Mouse (Mus musculus) heart, embryonic 13.5 days (tissue): Measurements from ENCODE around the gene Kcnd3. TPM values are rescaled to one million over a fixed set of nuclear protein-coding genes. Genes with fewer than 3 reads are reported as not detected.

ENCODE experiments used
- ATAC-seq: fragments of 200-750 bp; cut with Nextera tagmentation; 2 replicates; pipeline ENCODE4 v1.8.0; 2017; ENCODE audit warnings: moderate TSS enrichment; ENCODE audit not compliant: insufficient number of reproducible peaks, low FRiP score, low TSS enrichment; ENCODE audit errors: extremely low read depth
- H3K27ac ChIP-seq: fragments of 300-500 bp; sonication (generic); replicated peaks from 2 replicates; pipeline ENCODE4 v1.5.1; 2015; ENCODE audit warnings: moderate library complexity, mild to moderate bottlenecking, inconsistent platforms
- H3K27me3 ChIP-seq: fragments of 300-500 bp; sonication (generic); replicated peaks from 2 replicates; pipeline ENCODE4 v1.6.1; 2015; ENCODE audit warnings: mild to moderate bottlenecking, inconsistent platforms
- H3K36me3 ChIP-seq: fragments of 300-500 bp; sonication (generic); 2 replicates; pipeline ENCODE4 v1.6.1; 2015; ENCODE audit warnings: mild to moderate bottlenecking, inconsistent platforms
- H3K4me1 ChIP-seq: fragments of 300-500 bp; sonication (generic); 2 replicates; pipeline ENCODE4 v1.6.1; 2015; ENCODE audit warnings: inconsistent platforms
- H3K4me2 ChIP-seq: fragments of 300-500 bp; sonication (generic); 2 replicates; pipeline ENCODE4 v1.6.1; 2015; ENCODE audit warnings: inconsistent platforms, mild to moderate bottlenecking, moderate library complexity
- H3K4me3 ChIP-seq: fragments of 300-500 bp; sonication (generic); 2 replicates; pipeline ENCODE4 v1.5.1; 2015; ENCODE audit warnings: moderate library complexity, mild to moderate bottlenecking, inconsistent platforms
- H3K9ac ChIP-seq: fragments of 300-500 bp; sonication (generic); 2 replicates; pipeline ENCODE4 v1.6.1; 2015; ENCODE audit warnings: inconsistent platforms, mild to moderate bottlenecking, moderate library complexity
- H3K9me3 ChIP-seq: fragments of 300-500 bp; sonication (generic); 2 replicates; pipeline ENCODE4 v1.6.1; 2016; ENCODE audit warnings: inconsistent platforms
- WGBS: fragments of 180-500 bp; shearing (Covaris S2); methylation state at CpG from one replicate; pipeline ENCODE4 v1.1.7; 2015; ENCODE audit warnings: mixed read lengths; 5-methylcytosine and 5-hydroxymethylcytosine counted together
- polyA plus RNA-seq: library from polyadenylated mRNA; unstranded; fragments of >200 nt; fragmentation: Nextera tagmentation; extraction: Ambion mirVana; gene quantifications from 2 replicates; pipeline ENCODE4 v1.2.1, GENCODE M21; 2015

The Kcnd3 gene
- 0.67 and 0.74 TPM in 2 replicates for polyA plus RNA-seq

DNA sequence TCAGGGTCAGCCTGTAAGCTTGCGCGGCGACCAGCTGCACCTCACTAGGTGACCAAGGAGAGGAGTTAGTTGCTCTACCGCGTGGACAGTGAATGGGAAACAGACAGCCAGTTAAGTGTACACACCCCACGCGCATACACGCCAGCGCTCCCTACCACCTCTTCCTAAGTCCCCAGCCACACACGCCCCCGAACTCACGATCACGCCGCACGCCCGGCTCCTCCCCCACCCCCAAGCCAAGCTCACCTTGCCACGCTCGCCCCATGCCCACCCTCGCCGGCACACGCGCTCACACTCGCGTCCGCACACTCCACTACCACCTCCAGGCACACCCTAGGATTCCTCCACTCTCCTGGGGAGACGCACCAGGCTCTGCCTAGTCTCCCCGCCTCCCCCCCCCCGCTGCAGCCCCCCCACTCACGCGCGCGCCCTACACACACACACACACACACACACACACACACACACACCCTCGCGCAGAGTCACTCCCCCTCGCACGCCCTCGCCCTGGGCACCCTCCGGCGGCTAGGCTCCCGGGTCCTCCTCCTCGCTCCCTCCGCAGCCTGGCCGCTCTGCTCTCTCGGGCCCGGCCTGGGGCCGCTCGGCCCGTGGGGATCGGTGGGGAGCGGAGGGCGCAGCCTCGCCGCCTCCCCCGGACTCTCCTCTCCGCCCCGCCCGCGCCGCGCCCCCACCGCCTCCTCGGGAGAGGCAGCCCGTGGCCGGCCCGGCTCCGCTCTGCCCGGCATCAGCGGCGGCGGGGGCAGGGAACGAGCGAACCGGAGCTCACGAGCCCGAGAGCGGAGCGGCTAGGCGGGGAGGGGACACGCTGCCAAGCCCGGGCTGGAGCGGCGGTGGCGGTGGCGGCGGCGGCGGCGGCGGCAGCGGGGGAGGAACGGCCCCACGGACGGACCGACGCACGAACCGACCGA lies at the start of gene Kcnd3:
Gene Kcnd3 (plus strand): TSS at position 704 of the 929 bp plus-strand sequence.
- H3K36me3 ChIP-seq, result no peaks in the 10 kb centered on the region
- peaks cover 27% of the 10 kb centered on the region for H3K4me1 ChIP-seq
- peak within 1 kb of the TSS; percentile 100 for H3K4me2 ChIP-seq
- peak within 1 kb of the TSS; percentile 82 for H3K9ac ChIP-seq
- no peak; the same call in 1 of the 2 replicates for ATAC-seq
- WGBS, result under 1% methylated on average over 51 of the region's 98 CpGs
- H3K4me3 ChIP-seq, result peak within 1 kb of the TSS; percentile 72
- peaks cover 87% of the 10 kb centered on the region for H3K27me3 ChIP-seq
- H3K27ac ChIP-seq, result no peak within 1 kb of the TSS
- H3K9me3 ChIP-seq, result no peaks in the 10 kb centered on the region

DNA sequence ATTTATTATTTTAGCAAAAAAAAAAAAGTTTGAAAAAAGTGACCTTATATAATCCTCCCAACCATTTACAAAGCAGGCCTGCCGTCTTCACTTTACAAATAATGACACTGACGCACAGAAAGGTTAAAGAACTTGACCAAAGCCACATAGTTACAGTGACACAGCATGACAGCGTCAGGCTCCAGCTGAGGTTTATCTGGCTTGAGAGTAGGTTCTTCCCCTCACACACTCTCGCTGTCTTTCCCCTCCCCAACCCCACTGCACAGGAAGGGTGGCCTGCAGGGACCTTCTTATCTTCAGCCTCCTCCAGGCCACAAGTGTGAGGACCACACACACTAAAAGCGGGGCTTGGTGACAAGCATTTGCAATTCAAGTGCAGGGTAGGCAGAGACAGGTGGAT lies 49.5 kb upstream of the Kcnd3 start:
- H3K27me3 ChIP-seq, result no peaks in the 10 kb centered on the region
- WGBS, result 15% methylated on average over 5 of the region's 5 CpGs
- H3K4me3 ChIP-seq, result no peak overlapping the region
- no peak overlapping the region for H3K4me2 ChIP-seq
- H3K27ac ChIP-seq, result peak overlapping the region; percentile 73
- H3K9me3 ChIP-seq, result no peaks in the 10 kb centered on the region
- H3K4me1 ChIP-seq, result peaks cover 29% of the 10 kb centered on the region
- ATAC-seq, result no peak
- no peaks in the 10 kb centered on the region for H3K36me3 ChIP-seq
- H3K9ac ChIP-seq, result no peak overlapping the region

DNA sequence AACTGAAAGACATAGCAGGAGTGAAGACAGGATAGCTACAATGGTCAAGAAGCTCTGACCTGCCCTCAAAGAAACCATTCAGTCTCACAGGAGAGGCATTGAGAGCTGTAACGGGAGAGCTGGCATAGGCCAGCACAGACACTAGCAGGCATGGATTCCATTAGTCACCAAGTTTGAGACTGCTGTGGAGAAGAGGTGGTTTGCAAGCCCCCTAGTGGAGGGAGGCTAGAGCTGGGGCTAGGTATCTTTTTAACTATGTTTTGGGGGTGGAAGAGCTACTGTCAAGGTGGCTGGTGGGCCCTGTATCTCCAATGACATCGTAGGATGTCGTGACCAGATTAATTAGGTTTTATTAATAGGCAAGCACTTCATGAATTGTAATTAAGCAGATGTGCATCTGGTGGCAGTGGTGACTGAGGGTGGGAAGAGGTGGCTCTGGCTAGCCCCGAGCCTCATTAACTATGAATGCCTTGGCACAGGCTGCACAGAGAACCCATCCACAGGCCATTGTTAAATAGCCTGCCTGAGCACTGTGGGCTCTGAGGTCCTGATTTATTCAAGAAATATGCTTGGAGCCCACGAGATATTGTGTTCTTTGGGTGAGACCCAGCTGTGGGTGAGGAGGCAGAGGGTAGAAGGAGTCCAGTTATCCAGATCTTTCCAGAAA lies 48.6 kb upstream of the Kcnd3 start:
- ATAC-seq, result no peak
- Histone ChIP-seq H3K27ac (peak overlapping the region; percentile 73), H3K9ac (no peak overlapping the region), H3K4me3 (no peak overlapping the region), H3K27me3 (no peaks in the 10 kb centered on the region), H3K36me3 (no peaks in the 10 kb centered on the region), H3K4me1 (peaks cover 29% of the 10 kb centered on the region), H3K9me3 (no peaks in the 10 kb centered on the region), H3K4me2 (no peak overlapping the region)
- WGBS, result 64% methylated on average over 5 of the region's 5 CpGs

DNA sequence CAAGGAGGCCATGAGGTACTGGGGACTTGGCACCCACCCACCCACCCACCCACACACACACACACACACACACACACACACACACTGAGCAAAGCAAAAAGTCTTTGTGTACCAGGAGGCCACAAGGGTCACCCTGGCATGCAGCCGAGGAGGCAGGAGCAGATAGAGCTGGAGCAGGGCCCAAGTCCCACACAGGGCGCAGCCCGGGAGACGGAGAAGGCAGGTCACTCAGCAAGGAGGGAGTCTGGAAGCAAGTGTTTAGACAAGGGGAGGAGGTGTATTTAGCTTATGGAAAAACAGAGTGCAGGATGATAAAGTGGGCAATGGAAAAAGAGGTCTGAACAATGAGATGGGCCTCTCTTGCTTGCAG lies 48.1 kb upstream of the Kcnd3 start:
- no peaks in the 10 kb centered on the region for H3K27me3 ChIP-seq
- no peaks in the 10 kb centered on the region for H3K9me3 ChIP-seq
- WGBS, result 34% methylated on average over 4 of the region's 4 CpGs
- H3K9ac ChIP-seq, result no peak overlapping the region
- no peak overlapping the region for H3K4me2 ChIP-seq
- H3K4me1 ChIP-seq, result peaks cover 29% of the 10 kb centered on the region
- ATAC-seq, result no peak; the same call in 1 of the 2 replicates
- no peaks in the 10 kb centered on the region for H3K36me3 ChIP-seq
- H3K4me3 ChIP-seq, result no peak overlapping the region
- H3K27ac ChIP-seq, result peak overlapping the region; percentile 73

DNA sequence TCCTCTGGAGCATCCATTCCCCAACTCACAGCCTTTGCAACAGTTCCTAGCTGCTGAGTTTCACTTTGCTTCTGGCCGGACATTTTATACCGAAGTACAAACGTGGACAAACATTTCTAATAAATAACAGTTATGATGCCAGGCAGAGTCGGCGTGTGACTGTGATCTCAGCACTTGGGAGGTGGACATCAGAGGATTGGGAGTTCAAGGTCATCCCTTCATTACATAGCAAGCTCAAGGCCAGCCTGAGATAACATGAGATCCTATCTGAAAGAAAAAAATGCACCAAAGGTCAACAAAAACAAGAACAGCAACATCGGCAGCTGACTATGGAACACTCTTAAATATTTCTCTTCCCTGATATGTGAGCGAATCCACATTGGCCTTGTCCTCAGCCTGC lies 46.6 kb upstream of the Kcnd3 start:
- Histone ChIP-seq H3K4me1 (peaks cover 29% of the 10 kb centered on the region), H3K27me3 (no peaks in the 10 kb centered on the region), H3K4me3 (no peak overlapping the region), H3K36me3 (no peaks in the 10 kb centered on the region), H3K9ac (no peak overlapping the region), H3K9me3 (no peaks in the 10 kb centered on the region), H3K4me2 (no peak overlapping the region), H3K27ac (no peak overlapping the region)
- no peak for ATAC-seq
- WGBS, result 79% methylated on average over 7 of the region's 7 CpGs

DNA sequence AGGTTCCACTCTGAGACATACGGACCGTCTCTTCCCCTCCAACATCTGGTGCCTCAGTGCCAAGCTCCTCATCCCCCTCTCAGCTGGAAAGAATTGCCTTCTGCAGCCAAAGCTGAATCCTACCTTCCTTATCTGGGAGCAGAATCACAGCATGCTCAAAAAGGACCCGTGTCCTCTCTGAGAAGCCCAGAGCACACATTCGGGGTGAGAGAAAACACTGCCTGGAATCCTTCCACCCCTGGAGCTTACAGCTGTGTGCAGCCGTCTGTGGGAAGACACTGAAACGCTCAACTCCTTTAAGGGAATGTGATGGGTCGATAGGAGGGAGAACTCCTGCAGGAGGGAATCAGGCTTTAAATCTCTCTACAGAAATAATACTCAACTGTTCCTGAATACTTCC lies 46.1 kb upstream of the Kcnd3 start:
- H3K27me3 ChIP-seq, result no peaks in the 10 kb centered on the region
- H3K4me2 ChIP-seq, result no peak overlapping the region
- no peak overlapping the region for H3K4me3 ChIP-seq
- ATAC-seq, result no peak
- H3K9ac ChIP-seq, result no peak overlapping the region
- no peaks in the 10 kb centered on the region for H3K9me3 ChIP-seq
- WGBS, result 36% methylated on average over 7 of the region's 7 CpGs
- H3K36me3 ChIP-seq, result no peaks in the 10 kb centered on the region
- no peak overlapping the region for H3K27ac ChIP-seq
- H3K4me1 ChIP-seq, result peaks cover 29% of the 10 kb centered on the region

DNA sequence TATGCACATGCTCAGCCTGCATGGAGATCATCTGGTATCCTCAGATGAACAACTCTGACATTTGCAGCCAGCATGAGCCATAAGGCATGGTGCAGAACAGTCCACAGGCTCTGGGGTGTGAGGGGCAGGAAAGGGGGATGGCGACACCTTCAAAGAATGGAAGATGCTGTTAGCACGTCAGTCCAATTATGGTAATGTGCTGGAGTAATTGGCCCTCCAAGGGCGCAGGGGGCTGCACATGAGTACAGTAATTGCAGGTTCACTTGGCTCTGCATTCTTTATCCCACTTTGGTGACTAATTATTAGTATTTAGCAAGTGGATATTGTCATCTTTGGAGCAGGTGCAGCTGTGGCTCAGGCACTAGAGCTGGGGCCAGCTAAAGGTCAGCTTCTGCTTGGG lies 43.9 kb upstream of the Kcnd3 start:
- Histone ChIP-seq H3K4me1 (peaks cover 23% of the 10 kb centered on the region), H3K9me3 (no peaks in the 10 kb centered on the region), H3K27me3 (no peaks in the 10 kb centered on the region), H3K36me3 (no peaks in the 10 kb centered on the region), H3K27ac (no peak overlapping the region), H3K9ac (no peak overlapping the region), H3K4me2 (no peak overlapping the region), H3K4me3 (no peak overlapping the region)
- 81% methylated on average over 3 of the region's 3 CpGs for WGBS
- no peak for ATAC-seq

DNA sequence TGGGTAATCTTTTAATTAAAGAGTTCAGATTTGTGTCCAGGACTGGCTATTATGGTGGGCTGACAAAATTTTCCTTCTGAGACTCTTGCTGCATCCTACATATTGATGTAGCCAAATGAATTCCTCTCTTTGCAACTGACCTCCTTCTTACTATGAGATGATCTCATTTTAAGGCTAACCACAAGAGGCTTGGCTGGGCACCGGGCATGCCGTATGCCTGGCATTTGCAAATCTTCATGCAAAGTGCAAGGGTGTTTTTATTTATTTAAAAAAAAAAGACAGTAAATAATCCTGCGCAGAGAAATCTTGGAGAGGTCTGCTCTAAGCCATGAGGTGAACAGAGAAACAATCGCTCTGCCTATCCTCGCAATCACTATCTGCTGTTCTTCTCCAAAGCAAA lies 41.3 kb upstream of the Kcnd3 start:
- H3K4me2 ChIP-seq, result no peak overlapping the region
- H3K4me3 ChIP-seq, result no peak overlapping the region
- no peaks in the 10 kb centered on the region for H3K9me3 ChIP-seq
- H3K9ac ChIP-seq, result no peak overlapping the region
- ATAC-seq, result no peak
- H3K27me3 ChIP-seq, result no peaks in the 10 kb centered on the region
- peaks cover 5% of the 10 kb centered on the region; the same call in 1 of the 2 replicates for H3K4me1 ChIP-seq
- H3K36me3 ChIP-seq, result no peaks in the 10 kb centered on the region
- no peak overlapping the region for H3K27ac ChIP-seq
- WGBS, result 85% methylated on average over 5 of the region's 5 CpGs

DNA sequence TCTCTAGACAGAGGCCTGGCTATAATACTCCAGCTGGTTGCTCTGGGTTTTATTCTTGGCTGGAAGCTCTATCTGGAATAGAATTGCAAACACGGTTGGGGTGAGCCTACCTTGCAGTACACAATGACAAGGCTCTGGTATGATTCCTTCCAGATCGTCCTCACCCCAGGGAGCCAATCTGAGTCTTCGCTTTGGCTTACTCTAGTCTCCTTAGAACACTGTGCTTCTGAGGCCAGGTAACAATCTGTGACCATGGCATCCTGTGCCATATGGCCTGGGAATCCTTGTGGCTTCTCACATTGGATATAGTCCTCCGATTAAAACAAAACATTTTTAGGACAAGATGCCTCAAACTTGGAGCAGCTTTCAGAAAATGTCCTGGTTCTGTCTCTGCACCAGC lies 40.4 kb upstream of the Kcnd3 start:
- H3K9ac ChIP-seq, result no peak overlapping the region
- WGBS, result 67% methylated on average over 4 of the region's 4 CpGs

DNA sequence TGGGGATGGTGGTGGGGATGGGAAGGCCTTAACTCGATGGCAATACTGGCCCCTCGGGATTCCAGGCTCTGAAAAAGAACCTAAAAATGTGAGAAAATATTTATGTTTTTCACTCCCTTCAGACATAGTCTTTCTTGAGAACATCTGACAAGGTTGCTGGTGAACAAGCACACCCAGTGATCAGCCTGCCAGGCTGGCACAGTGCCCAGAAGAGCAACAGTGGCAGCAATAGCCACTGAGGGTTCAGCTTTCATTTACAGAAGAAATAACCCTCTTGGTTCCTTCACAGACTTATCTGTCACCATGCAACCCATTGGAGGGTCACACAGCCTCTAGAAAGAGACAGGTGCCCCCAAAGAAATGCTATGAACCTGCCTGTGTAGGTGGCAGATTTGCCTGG lies 39.9 kb upstream of the Kcnd3 start:
- Histone ChIP-seq H3K4me3 (no peak overlapping the region), H3K9me3 (no peaks in the 10 kb centered on the region), H3K27me3 (no peaks in the 10 kb centered on the region), H3K27ac (no peak overlapping the region), H3K36me3 (no peaks in the 10 kb centered on the region), H3K4me2 (no peak overlapping the region), H3K4me1 (peaks cover 5% of the 10 kb centered on the region; the same call in 1 of the 2 replicates), H3K9ac (no peak overlapping the region)
- WGBS, result 63% methylated on average over 2 of the region's 2 CpGs
- ATAC-seq, result no peak

More for the DNA sequence above, 40.4 kb upstream of the Kcnd3 start:
- H3K4me1 ChIP-seq, result peaks cover 5% of the 10 kb centered on the region; the same call in 1 of the 2 replicates
- no peaks in the 10 kb centered on the region for H3K27me3 ChIP-seq
- no peak overlapping the region for H3K27ac ChIP-seq
- H3K36me3 ChIP-seq, result no peaks in the 10 kb centered on the region
- H3K9me3 ChIP-seq, result no peaks in the 10 kb centered on the region
- no peak overlapping the region for H3K4me3 ChIP-seq
- no peak for ATAC-seq
- H3K4me2 ChIP-seq, result no peak overlapping the region

DNA sequence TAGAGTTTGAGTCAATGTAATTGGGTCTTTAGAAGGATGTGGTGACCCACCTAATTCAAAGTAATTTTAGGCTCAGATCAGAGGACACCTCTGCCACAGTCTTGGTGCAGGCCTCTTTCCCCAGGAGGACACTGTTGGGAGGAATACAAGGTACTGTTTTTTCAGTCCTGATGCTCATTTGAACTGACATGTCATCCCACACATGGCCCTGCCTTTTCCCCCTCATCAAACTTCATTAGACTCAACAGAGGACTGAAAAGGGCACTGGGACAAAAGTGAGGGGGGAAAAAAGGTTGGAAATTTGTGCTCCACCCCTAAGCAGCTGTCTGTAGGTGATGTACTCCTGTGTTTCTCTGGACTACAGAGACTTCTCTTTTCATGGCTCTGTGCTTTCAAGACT lies 39.4 kb upstream of the Kcnd3 start:
- H3K4me1 ChIP-seq, result peaks cover 5% of the 10 kb centered on the region; the same call in 1 of the 2 replicates
- no peak for ATAC-seq
- no peak overlapping the region for H3K27ac ChIP-seq
- no peaks in the 10 kb centered on the region for H3K36me3 ChIP-seq
- no peak overlapping the region for H3K4me3 ChIP-seq
- no peak overlapping the region for H3K9ac ChIP-seq
- H3K27me3 ChIP-seq, result no peaks in the 10 kb centered on the region
- no peak overlapping the region for H3K4me2 ChIP-seq
- no peaks in the 10 kb centered on the region for H3K9me3 ChIP-seq
